ENCODE assay signal across 27 mouse cellular contexts in the genomic region with DNA sequence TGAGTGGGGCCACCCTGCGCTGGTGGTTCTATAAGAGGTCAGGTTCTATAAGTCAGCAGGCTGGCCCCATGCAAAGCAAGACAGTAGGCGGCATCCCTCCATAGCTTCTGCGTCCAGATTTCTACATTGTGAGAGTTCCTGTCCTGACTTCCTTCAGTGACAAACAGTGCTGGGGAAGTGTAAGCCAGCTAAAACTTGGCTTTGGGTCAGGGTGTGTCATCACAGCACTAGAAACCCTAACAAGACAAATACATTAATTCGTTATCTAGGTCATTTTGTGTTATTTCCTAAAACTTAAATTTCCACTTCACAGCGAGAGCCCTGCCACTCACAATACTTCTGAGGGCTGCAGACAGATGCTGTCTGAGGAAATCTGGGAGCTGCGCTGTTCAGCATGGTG.
DNase-seq lines count a peak whose midpoint lies in the region; ATAC-seq and TF ChIP-seq lines count a peak whose summit lies in the region.
"Had no signal": no experiment of that assay in that cellular context is flagged by ENCODE, and none has a peak within 500 bp of the region (broad histone marks: within the 10 kb centered on the region; RNA-seq: fewer than 3 reads in every experiment).

No protein-coding gene starts in this region.

- no peak overlapping the region for H3K4me3 ChIP-seq in liver, postnatal 0 days (ENCODE audit: low read depth, low read length)
- H3K4me3 ChIP-seq in lung, adult 2 months (replicated peaks; ENCODE audit: extremely low read depth, low read depth, low read length), result no peak overlapping the region
- H3K4me3 ChIP-seq: embryonic facial prominence, embryonic 12.5 days; embryonic facial prominence, embryonic 15.5 days; heart, embryonic 15.5 days; hindbrain, embryonic 10.5 days; hindbrain, embryonic 13.5 days had no signal

- H3K9me3 ChIP-seq in liver, postnatal 0 days (ENCODE audit: low read length), result no peaks in the 10 kb centered on the region
- H3K9me3 ChIP-seq: embryonic facial prominence, embryonic 12.5 days; embryonic facial prominence, embryonic 15.5 days; heart, embryonic 15.5 days; hindbrain, embryonic 10.5 days; hindbrain, embryonic 13.5 days had no signal

- no peak for TF ChIP-seq EP300 in liver, postnatal 0 days (IDR thresholded peaks at IDR 0.05; ENCODE audit: low read depth)

- WGBS in liver, postnatal 0 days (ENCODE audit: insufficient replicate concordance), result 65% methylated on average over 6 of the region's 6 CpGs
- WGBS in lung, adult 2 months, result 46% methylated on average over 6 of the region's 6 CpGs

- no peaks in the 10 kb centered on the region for H3K4me1 ChIP-seq in liver, postnatal 0 days (ENCODE audit: insufficient read depth)
- no peaks in the 10 kb centered on the region for H3K4me1 ChIP-seq in lung, adult 2 months (ENCODE audit: control insufficient read depth, insufficient read depth, low read length)
- H3K4me1 ChIP-seq: embryonic facial prominence, embryonic 12.5 days; embryonic facial prominence, embryonic 15.5 days; hindbrain, embryonic 10.5 days; hindbrain, embryonic 13.5 days had no signal

- H3K4me2 ChIP-seq in liver, postnatal 0 days (ENCODE audit: low read depth, low read length), result no peak overlapping the region
- H3K4me2 ChIP-seq: embryonic facial prominence, embryonic 12.5 days; embryonic facial prominence, embryonic 15.5 days; heart, embryonic 11.5 days; heart, embryonic 15.5 days; hindbrain, embryonic 13.5 days had no signal

- 0 out of 2 replicates have a peak, but pooled peaks have one; percentile 3 for TF ChIP-seq CTCF in liver, postnatal 0 days (IDR thresholded peaks at IDR 0.05; ENCODE audit: low read depth)
- TF ChIP-seq CTCF in lung, adult 2 months (IDR thresholded peaks at IDR 0.05; ENCODE audit: insufficient read depth, low read length), result no peak

- no peaks in the 10 kb centered on the region for H3K27me3 ChIP-seq in liver, postnatal 0 days (ENCODE audit: insufficient read depth, low read length)
- H3K27me3 ChIP-seq: embryonic facial prominence, embryonic 12.5 days; embryonic facial prominence, embryonic 15.5 days; heart, embryonic 15.5 days; hindbrain, embryonic 13.5 days had no signal

- H3K9ac ChIP-seq in liver, postnatal 0 days (replicated peaks), result no peak overlapping the region
- H3K9ac ChIP-seq: embryonic facial prominence, embryonic 12.5 days; embryonic facial prominence, embryonic 15.5 days; forebrain, postnatal 0 days; heart, embryonic 15.5 days; hindbrain, embryonic 13.5 days had no signal

- TF ChIP-seq POLR2A in lung, adult 2 months (IDR thresholded peaks at IDR 0.05; ENCODE audit: borderline replicate concordance, extremely low read depth, low read depth, low read length), result no peak

- H3K27ac ChIP-seq in liver, postnatal 0 days (ENCODE audit: low read depth), result no peak overlapping the region
- H3K27ac ChIP-seq: embryonic facial prominence, embryonic 12.5 days; embryonic facial prominence, embryonic 15.5 days; heart, embryonic 15.5 days; hindbrain, embryonic 10.5 days; hindbrain, embryonic 13.5 days had no signal

- H3K36me3 ChIP-seq in liver, postnatal 0 days (replicated peaks; ENCODE audit: insufficient read depth, low read length), result no peaks in the 10 kb centered on the region
- H3K36me3 ChIP-seq: embryonic facial prominence, embryonic 12.5 days; embryonic facial prominence, embryonic 15.5 days; heart, embryonic 15.5 days; hindbrain, embryonic 10.5 days; hindbrain, embryonic 13.5 days had no signal

- ATAC-seq in liver, postnatal 0 days, result no peak
- ATAC-seq: activated CD4-positive, CD25-positive, alpha-beta regulatory T cell, adult 4 months; forebrain, embryonic 14.5 days; forebrain, postnatal 0 days; hindbrain, embryonic 16.5 days had no signal

- no peak for DNase-seq in liver, postnatal 0 days
- DNase-seq in liver (no peak), 3T3-L1 (ENCODE audit: low read depth, low spot score) (peak; percentile 97), adipocyte (ENCODE audit: low spot score) (peak; percentile 100)
- peak; percentile 2 for DNase-seq in lung, postnatal 25 days (ENCODE audit: low spot score)
- no peak for DNase-seq in lung, adult 2 months
- no peak for DNase-seq in right cerebral cortex, postnatal 36 days (ENCODE audit: low spot score in 2 of 2)
- DNase-seq in c-Kit-positive CD71-positive TER-119-positive erythroid progenitor cells, embryonic 14.5 days (ENCODE audit: low spot score), result no peak
- DNase-seq: adrenal gland, postnatal 10 days; adrenal gland, postnatal 36 days; cerebellum, adult 11 months; cerebellum, adult 2 months; cerebellum, adult 9-11 months; cerebellum, postnatal 25 days; forebrain, postnatal 0 days; gastrocnemius, postnatal 25 days; heart, postnatal 10 days; heart, postnatal 36 days had no signal

Comparison
In these comparisons a context has a peak if more than half of its experiments do, and no peak if none do; other contexts are left out.
1. DNase-seq: peak in lung, postnatal 25 days (single experiment), 3T3-L1 (single experiment) and adipocyte (single experiment); none in liver, postnatal 0 days (single experiment), liver (single experiment), lung, adult 2 months (single experiment), right cerebral cortex, postnatal 36 days (0 of 2) and c-Kit-positive CD71-positive TER-119-positive erythroid progenitor cells, embryonic 14.5 days (single experiment).